Mouse (Mus musculus) liver, postnatal 0 days (tissue): Measurements from ENCODE around the gene Plppr1. TPM values are rescaled to one million over a fixed set of nuclear protein-coding genes. Genes with fewer than 3 reads are reported as not detected.
A peak's percentile ranks its signal among the peaks of the same experiment; 100 is the strongest.

Experiments used
- ATAC-seq: fragments of 200-750 bp; cut with Nextera tagmentation; 2 replicates; pipeline ENCODE4 v1.8.0; 2017; ENCODE audit warnings: mild to moderate bottlenecking, moderate library complexity
- DNase-seq: peaks from one replicate; pipeline ENCODE4 v3.0.0-alpha.2; 2016
- H3K27ac ChIP-seq: fragments of 300-500 bp; sonication (generic); 2 replicates; pipeline ENCODE4 v1.5.1; 2014; ENCODE audit warnings: antibody characterized with exemption, moderate library complexity, mild to moderate bottlenecking, low read depth
- H3K27me3 ChIP-seq: fragments of 300-500 bp; sonication (generic); 2 replicates; pipeline ENCODE4 v1.6.1; 2014; ENCODE audit warnings: low read length, control low read depth, mixed read lengths; ENCODE audit not compliant: insufficient read depth
- H3K36me3 ChIP-seq: fragments of 300-500 bp; sonication (generic); replicated peaks from 2 replicates; pipeline ENCODE4 v1.6.1; 2014; ENCODE audit warnings: mild to moderate bottlenecking, control low read depth, low read length, moderate library complexity, mixed read lengths; ENCODE audit not compliant: insufficient read depth
- H3K4me1 ChIP-seq: fragments of 300-500 bp; sonication (generic); 2 replicates; pipeline ENCODE4 v1.6.1; 2014; ENCODE audit warnings: antibody characterized with exemption, mild to moderate bottlenecking, control low read depth; ENCODE audit not compliant: insufficient read depth
- H3K4me2 ChIP-seq: fragments of 300-500 bp; sonication (generic); 2 replicates; pipeline ENCODE4 v1.6.1; 2014; ENCODE audit warnings: low read depth, mild to moderate bottlenecking, low read length, moderate library complexity, mixed read lengths
- H3K4me3 ChIP-seq: fragments of 300-500 bp; sonication (generic); 2 replicates; pipeline ENCODE4 v1.5.1; 2014; ENCODE audit warnings: low read depth, low read length
- H3K9ac ChIP-seq: fragments of 300-500 bp; sonication (generic); replicated peaks from 2 replicates; pipeline ENCODE4 v1.6.1; 2014; ENCODE audit warnings: mild to moderate bottlenecking, moderate library complexity
- H3K9me3 ChIP-seq: fragments of 300-500 bp; sonication (generic); 2 replicates; pipeline ENCODE4 v1.6.1; 2016; ENCODE audit warnings: mild to moderate bottlenecking, control low read depth, low read length, mixed read lengths
- CTCF ChIP-seq: sonication (generic); IDR thresholded peaks from 2 replicates; pipeline ENCODE4 v1.5.1; 2016; ENCODE audit warnings: antibody characterized with exemption, low read depth
- EP300 ChIP-seq: IDR thresholded peaks from 2 replicates; pipeline ENCODE4 v1.6.1; 2016; ENCODE audit warnings: antibody characterized with exemption, low read depth, mild to moderate bottlenecking
- WGBS: fragments of 180-500 bp; shearing (Covaris S2); extraction: QIAGEN DNeasy Blood & Tissue Kit; methylation state at CpG from one replicate; pipeline ENCODE4 v1.1.7; 2014; ENCODE audit not compliant: insufficient replicate concordance; 5-methylcytosine and 5-hydroxymethylcytosine counted together
- polyA plus RNA-seq: library from polyadenylated mRNA; unstranded; fragments of >200 nt; fragmentation: Nextera tagmentation; extraction: Ambion mirVana; gene quantifications from 2 replicates; pipeline ENCODE4 v1.2.1, GENCODE M21; 2015

Gene Plppr1
- polyA plus RNA-seq, 1 experiment from 2014 or later, result 5.8 TPM

DNA sequence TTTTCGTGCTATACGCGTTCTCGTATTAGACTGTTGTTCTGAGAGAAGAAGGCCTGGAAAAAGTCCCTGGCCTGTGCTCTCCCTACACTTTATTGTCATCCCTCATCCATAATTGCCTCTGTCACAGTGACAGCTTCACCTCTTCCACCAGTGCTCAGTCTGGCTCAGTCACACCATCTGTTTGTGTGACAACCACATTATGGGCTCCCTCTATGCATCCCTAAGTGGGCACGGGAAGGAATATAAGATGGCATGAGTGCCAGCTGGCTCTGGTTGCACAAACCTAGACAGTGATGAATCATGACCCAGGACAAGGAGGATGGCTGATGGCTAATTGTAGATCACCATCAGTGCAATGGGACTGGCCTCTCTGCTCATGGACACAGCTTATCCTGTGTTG lies 219.4 kb downstream of the Plppr1 start:
- no peaks in the 10 kb centered on the region for H3K4me1 ChIP-seq
- no peak for DNase-seq
- 85% methylated on average over 5 of the region's 5 CpGs for WGBS
- no peaks in the 10 kb centered on the region for H3K36me3 ChIP-seq
- H3K4me2 ChIP-seq, result no peak overlapping the region
- no peak for ATAC-seq
- TF ChIP-seq EP300, result no peak
- TF ChIP-seq CTCF, result no peak
- H3K9ac ChIP-seq, result no peak overlapping the region
- H3K27ac ChIP-seq, result no peak overlapping the region
- no peak overlapping the region for H3K4me3 ChIP-seq
- no peaks in the 10 kb centered on the region for H3K27me3 ChIP-seq
- H3K9me3 ChIP-seq, result no peaks in the 10 kb centered on the region

GRCm38 (mm10) chr4:49284692-49285291 lies 225.7 kb downstream of the Plppr1 start:
- no peaks in the 10 kb centered on the region for H3K27me3 ChIP-seq
- H3K4me1 ChIP-seq, result no peaks in the 10 kb centered on the region
- H3K9ac ChIP-seq, result no peak overlapping the region
- H3K27ac ChIP-seq, result peak overlapping the region; percentile 53
- DNase-seq, result peak; percentile 15
- no peaks in the 10 kb centered on the region for H3K36me3 ChIP-seq
- H3K4me3 ChIP-seq, result no peak overlapping the region
- TF ChIP-seq EP300 (no peak), CTCF (no peak)
- no peak overlapping the region for H3K4me2 ChIP-seq
- WGBS, result 75% methylated on average over 14 of the region's 15 CpGs
- no peaks in the 10 kb centered on the region for H3K9me3 ChIP-seq
- ATAC-seq, result no peak

- H3K4me3 ChIP-seq, result no peak overlapping the region
- no peak overlapping the region for H3K9ac ChIP-seq
- ATAC-seq, result peak; percentile 47
- peak overlapping the region; percentile 53; the same call in 1 of the 2 replicates for H3K27ac ChIP-seq
- no peaks in the 10 kb centered on the region for H3K4me1 ChIP-seq
- no peaks in the 10 kb centered on the region for H3K9me3 ChIP-seq
- H3K27me3 ChIP-seq, result no peaks in the 10 kb centered on the region
- no peaks in the 10 kb centered on the region for H3K36me3 ChIP-seq
- peak; percentile 16 for DNase-seq
- no peak for TF ChIP-seq CTCF
- no peak for TF ChIP-seq EP300
- WGBS, result 78% methylated on average over 15 of the region's 15 CpGs
- H3K4me2 ChIP-seq, result no peak overlapping the region
These were observed 226.5 kb downstream of the Plppr1 start for GRCm38 (mm10) chr4:49285340-49286196.

GRCm38 (mm10) chr4:49286197-49286492 lies 227.1 kb downstream of the Plppr1 start:
- TF ChIP-seq EP300 (no peak), CTCF (no peak)

DNA sequence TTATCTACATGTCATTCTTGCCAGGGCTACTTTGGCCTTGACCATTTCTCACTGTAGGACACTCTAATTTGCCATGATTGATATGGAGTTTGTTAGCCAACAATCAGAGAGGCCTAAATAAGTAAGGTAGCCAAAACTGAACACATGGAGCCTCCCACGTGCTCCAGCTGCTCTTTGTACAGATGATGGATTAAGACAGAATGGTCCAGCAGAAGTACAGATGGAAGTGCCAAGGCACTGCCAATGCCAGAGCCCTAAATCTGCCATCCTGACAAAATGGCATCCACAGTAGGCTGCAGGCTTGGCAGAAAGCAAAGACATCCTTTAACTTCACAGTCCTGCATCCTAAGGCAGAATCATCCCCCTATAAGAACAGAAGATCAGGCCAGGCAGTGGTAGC lies 237.4 kb downstream of the Plppr1 start:
- Histone ChIP-seq H3K4me1 (no peaks in the 10 kb centered on the region), H3K9me3 (no peaks in the 10 kb centered on the region), H3K4me3 (no peak overlapping the region), H3K9ac (no peak overlapping the region), H3K27me3 (no peaks in the 10 kb centered on the region), H3K27ac (no peak overlapping the region), H3K36me3 (no peaks in the 10 kb centered on the region), H3K4me2 (no peak overlapping the region)
- no peak for ATAC-seq
- 71% methylated on average over 1 of the region's 1 CpGs for WGBS
- TF ChIP-seq EP300 (no peak), CTCF (no peak)
- DNase-seq, result no peak

More at GRCm38 (mm10) chr4:49286197-49286492, 227.1 kb downstream of the Plppr1 start:
- H3K36me3 ChIP-seq, result no peaks in the 10 kb centered on the region
- peak overlapping the region; percentile 41; the same call in 1 of the 2 replicates for H3K27ac ChIP-seq
- H3K4me1 ChIP-seq, result no peaks in the 10 kb centered on the region
- no peak overlapping the region for H3K4me2 ChIP-seq
- ATAC-seq (no peak; the same call in none of the 2 replicates), DNase-seq (no peak)
- H3K4me3 ChIP-seq, result no peak overlapping the region
- 65% methylated on average over 4 of the region's 4 CpGs for WGBS
- H3K9ac ChIP-seq, result no peak overlapping the region
- no peaks in the 10 kb centered on the region for H3K9me3 ChIP-seq
- no peaks in the 10 kb centered on the region for H3K27me3 ChIP-seq

DNA sequence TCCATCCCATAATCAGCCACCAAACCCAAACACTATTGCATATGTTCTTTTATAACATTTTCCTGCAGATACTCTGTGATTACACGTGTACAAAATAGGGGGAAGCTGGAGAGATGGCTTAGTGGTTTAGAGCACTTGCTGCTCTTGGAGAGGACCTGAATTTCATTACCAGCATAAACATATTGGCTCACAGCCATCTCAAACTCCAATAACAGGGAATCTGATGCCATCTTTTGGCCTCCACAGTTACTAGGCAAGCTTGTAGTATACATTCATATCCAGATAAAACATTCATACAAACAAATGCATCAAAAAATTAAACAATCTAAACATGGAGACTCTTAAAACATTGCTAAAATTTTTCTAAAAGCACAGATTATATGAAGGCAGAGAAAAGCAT lies 240.5 kb downstream of the Plppr1 start:
- Histone ChIP-seq H3K9ac (no peak overlapping the region), H3K9me3 (no peaks in the 10 kb centered on the region), H3K4me2 (no peak overlapping the region), H3K4me3 (no peak overlapping the region), H3K27ac (no peak overlapping the region), H3K36me3 (no peaks in the 10 kb centered on the region), H3K4me1 (no peaks in the 10 kb centered on the region), H3K27me3 (no peaks in the 10 kb centered on the region)
- DNase-seq (no peak), ATAC-seq (no peak)
- 33% methylated on average over 1 of the region's 1 CpGs for WGBS
- TF ChIP-seq EP300, result no peak
- TF ChIP-seq CTCF, result no peak
